Mouse (Mus musculus) ovary, postnatal 10 days (tissue): ENCODE data around the gene Kdm2b.
A peak's percentile ranks its signal among the peaks of the same experiment; 100 is the strongest.
"Not testable (repeated sequence)": the region's sequence is repeated elsewhere in the genome, so short reads cannot be mapped to it uniquely, and the experiment has no call there.

Experiments
- DNase-seq: peaks from one replicate; pipeline ENCODE4 v3.0.0; 2022; ENCODE audit warnings: low spot score

The Kdm2b gene

GRCm38 (mm10) chr5:122974701-122975100 is 14.9 kb downstream of the Kdm2b start:
- not testable (repeated sequence) for DNase-seq

GRCm38 (mm10) chr5:122972116-122972515 is 17.5 kb downstream of the Kdm2b start:
- no peak for DNase-seq

- no peak for DNase-seq
Observed at GRCm38 (mm10) chr5:122971438-122971837, 18.2 kb downstream of the Kdm2b start.

- no peak for DNase-seq
Observed at GRCm38 (mm10) chr5:122970056-122970455, 19.6 kb downstream of the Kdm2b start.

- peak; percentile 46 for DNase-seq
Observed at GRCm38 (mm10) chr5:122968322-122968721, 21.3 kb downstream of the Kdm2b start.

GRCm38 (mm10) chr5:122965427-122965826 is 24.2 kb downstream of the Kdm2b start:
- no peak for DNase-seq

GRCm38 (mm10) chr5:122964853-122965252 is 24.8 kb downstream of the Kdm2b start:
- no peak for DNase-seq

GRCm38 (mm10) chr5:122961905-122962304 is 27.7 kb downstream of the Kdm2b start:
- no peak for DNase-seq

GRCm38 (mm10) chr5:122959391-122959790 is 30.2 kb downstream of the Kdm2b start:
- no peak for DNase-seq

- no peak for DNase-seq
Observed at GRCm38 (mm10) chr5:122956059-122956458, 33.6 kb downstream of the Kdm2b start.

- DNase-seq, result no peak
Observed at GRCm38 (mm10) chr5:122951913-122952641, 37.5 kb downstream of the Kdm2b start.

GRCm38 (mm10) chr5:122951056-122951912 is 38.3 kb downstream of the Kdm2b start:
- peak; percentile 25 for DNase-seq

GRCm38 (mm10) chr5:122950329-122950953 is 39.2 kb downstream of the Kdm2b start:
- DNase-seq, result no peak

GRCm38 (mm10) chr5:122949101-122949500 is 40.5 kb downstream of the Kdm2b start:
- no peak for DNase-seq

- DNase-seq, result no peak
Observed at GRCm38 (mm10) chr5:122947534-122947933, 42.1 kb downstream of the Kdm2b start.

GRCm38 (mm10) chr5:122938676-122939075 is 50.9 kb downstream of the Kdm2b start:
- no peak for DNase-seq

- no peak for DNase-seq
Observed at GRCm38 (mm10) chr5:122937958-122938540, 51.6 kb downstream of the Kdm2b start.

- no peak for DNase-seq
Observed at GRCm38 (mm10) chr5:122937031-122937430, 52.6 kb downstream of the Kdm2b start.

GRCm38 (mm10) chr5:122935810-122936209 is 53.8 kb downstream of the Kdm2b start:
- DNase-seq, result no peak

GRCm38 (mm10) chr5:122930991-122931390 is 58.6 kb downstream of the Kdm2b start:
- no peak for DNase-seq

- DNase-seq, result no peak
Observed at GRCm38 (mm10) chr5:122928293-122928692, 61.3 kb downstream of the Kdm2b start.

- DNase-seq, result no peak
Observed at GRCm38 (mm10) chr5:122927703-122928102, 61.9 kb downstream of the Kdm2b start.
